Mouse (Mus musculus) embryonic facial prominence, embryonic 13.5 days (tissue): ENCODE data around the gene Glipr2. TPM values are rescaled to one million over a fixed set of nuclear protein-coding genes. Genes with fewer than 3 reads are reported as not detected.

Experiments used
- ATAC-seq: fragments of 200-750 bp; cut with Nextera tagmentation; 2 replicates; pipeline ENCODE4 v1.8.0; 2017; ENCODE audit warnings: low read depth; ENCODE audit not compliant: insufficient number of reproducible peaks, insufficient read depth, low FRiP score, low TSS enrichment
- H3K27ac ChIP-seq: fragments of 300-500 bp; sonication (generic); 2 replicates; pipeline ENCODE4 v1.5.1; 2015; ENCODE audit warnings: moderate library complexity, mild to moderate bottlenecking, inconsistent platforms
- H3K27me3 ChIP-seq: fragments of 300-500 bp; sonication (generic); 2 replicates; pipeline ENCODE4 v1.6.1; 2015; ENCODE audit warnings: mild to moderate bottlenecking, inconsistent platforms
- H3K36me3 ChIP-seq: fragments of 300-500 bp; sonication (generic); 2 replicates; pipeline ENCODE4 v1.6.1; 2015; ENCODE audit warnings: mild to moderate bottlenecking, inconsistent platforms
- H3K4me1 ChIP-seq: fragments of 300-500 bp; sonication (generic); 2 replicates; pipeline ENCODE4 v1.6.1; 2015; ENCODE audit warnings: inconsistent platforms
- H3K4me2 ChIP-seq: fragments of 300-500 bp; sonication (generic); 2 replicates; pipeline ENCODE4 v1.6.1; 2015; ENCODE audit warnings: moderate library complexity, mild to moderate bottlenecking, inconsistent platforms
- H3K4me3 ChIP-seq: fragments of 300-500 bp; sonication (generic); 2 replicates; pipeline ENCODE4 v1.5.1; 2015; ENCODE audit warnings: mild to moderate bottlenecking, inconsistent platforms
- H3K9ac ChIP-seq: fragments of 300-500 bp; sonication (generic); 2 replicates; pipeline ENCODE4 v1.6.1; 2015; ENCODE audit warnings: mild to moderate bottlenecking, inconsistent platforms
- H3K9me3 ChIP-seq: fragments of 300-500 bp; sonication (generic); 2 replicates; pipeline ENCODE4 v1.6.1; 2016; ENCODE audit warnings: inconsistent platforms
- WGBS: fragments of 180-500 bp; shearing (Covaris S2); methylation state at CpG from one replicate; pipeline ENCODE4 v1.1.7; 2015; ENCODE audit warnings: mixed read lengths; 5-methylcytosine and 5-hydroxymethylcytosine counted together
- polyA plus RNA-seq: library from polyadenylated mRNA; unstranded; fragments of >200 nt; fragmentation: Nextera tagmentation; extraction: Ambion mirVana; gene quantifications from 2 replicates; pipeline ENCODE4 v1.2.1, GENCODE M21; 2015

Gene Glipr2
- 63.0 and 71.6 TPM in 2 replicates for polyA plus RNA-seq

- H3K4me2 ChIP-seq, result peak within 1 kb of the TSS; percentile 95
- H3K9ac ChIP-seq, result peak within 1 kb of the TSS; percentile 77
- peaks cover 16% of the 10 kb centered on the region for H3K4me1 ChIP-seq
- no peaks in the 10 kb centered on the region for H3K36me3 ChIP-seq
- peak; percentile 87 for ATAC-seq
- under 1% methylated on average over 45 of the region's 45 CpGs for WGBS
- H3K27me3 ChIP-seq, result no peaks in the 10 kb centered on the region; the same call in 1 of the 2 replicates
- H3K9me3 ChIP-seq, result no peaks in the 10 kb centered on the region; the same call in 1 of the 2 replicates
- peak within 1 kb of the TSS; percentile 87 for H3K27ac ChIP-seq
- H3K4me3 ChIP-seq, result peak within 1 kb of the TSS; percentile 69
These were observed at the start of gene Glipr2 for GRCm38 (mm10) chr4:43957292-43957845. Gene Glipr2, plus strand, starts transcription at chr4:43957401.

- no peak for ATAC-seq
- no peak overlapping the region for H3K4me2 ChIP-seq
- no peak overlapping the region for H3K9ac ChIP-seq
- H3K4me3 ChIP-seq, result no peak overlapping the region
- H3K4me1 ChIP-seq, result no peaks in the 10 kb centered on the region
- no peaks in the 10 kb centered on the region for H3K27me3 ChIP-seq
- 93% methylated on average over 5 of the region's 5 CpGs for WGBS
- no peaks in the 10 kb centered on the region for H3K9me3 ChIP-seq
- peaks cover 31% of the 10 kb centered on the region for H3K36me3 ChIP-seq
- H3K27ac ChIP-seq, result no peak overlapping the region
These were observed 39.0 kb upstream of the Glipr2 start for GRCm38 (mm10) chr4:43918221-43918620.

- no peak for ATAC-seq
- Histone ChIP-seq H3K27me3 (no peaks in the 10 kb centered on the region), H3K9ac (no peak overlapping the region), H3K27ac (no peak overlapping the region), H3K9me3 (no peaks in the 10 kb centered on the region), H3K4me3 (no peak overlapping the region), H3K36me3 (peaks cover 49% of the 10 kb centered on the region), H3K4me2 (no peak overlapping the region), H3K4me1 (no peaks in the 10 kb centered on the region)
- 98% methylated on average over 1 of the region's 1 CpGs for WGBS
These were observed 36.6 kb upstream of the Glipr2 start for GRCm38 (mm10) chr4:43920602-43921001.

- Histone ChIP-seq H3K4me1 (no peaks in the 10 kb centered on the region), H3K9ac (no peak overlapping the region), H3K27ac (no peak overlapping the region), H3K4me2 (no peak overlapping the region), H3K27me3 (no peaks in the 10 kb centered on the region), H3K9me3 (no peaks in the 10 kb centered on the region), H3K36me3 (peaks cover 71% of the 10 kb centered on the region), H3K4me3 (no peak overlapping the region)
- ATAC-seq, result no peak
- 85% methylated on average over 6 of the region's 6 CpGs for WGBS
These were observed 32.1 kb upstream of the Glipr2 start for GRCm38 (mm10) chr4:43925125-43925524.

- Histone ChIP-seq H3K36me3 (peaks cover 73% of the 10 kb centered on the region), H3K4me3 (no peak overlapping the region), H3K9ac (no peak overlapping the region), H3K4me2 (no peak overlapping the region), H3K27me3 (no peaks in the 10 kb centered on the region), H3K4me1 (no peaks in the 10 kb centered on the region), H3K27ac (no peak overlapping the region), H3K9me3 (no peaks in the 10 kb centered on the region)
- WGBS, result 14% methylated on average over 3 of the region's 3 CpGs
- 0 out of 2 replicates have a peak, but pooled peaks have one; percentile 43 for ATAC-seq
These were observed 31.4 kb upstream of the Glipr2 start for GRCm38 (mm10) chr4:43925779-43926178.

- ATAC-seq, result no peak
- Histone ChIP-seq H3K9me3 (no peaks in the 10 kb centered on the region), H3K27me3 (no peaks in the 10 kb centered on the region), H3K36me3 (peaks cover 91% of the 10 kb centered on the region), H3K4me3 (no peak overlapping the region), H3K27ac (no peak overlapping the region), H3K4me2 (no peak overlapping the region), H3K4me1 (no peaks in the 10 kb centered on the region), H3K9ac (no peak overlapping the region)
- 92% methylated on average over 3 of the region's 3 CpGs for WGBS
These were observed 29.4 kb upstream of the Glipr2 start for GRCm38 (mm10) chr4:43927826-43928225.

GRCm38 (mm10) chr4:43931877-43932276 lies 25.3 kb upstream of the Glipr2 start:
- Histone ChIP-seq H3K27me3 (no peaks in the 10 kb centered on the region), H3K36me3 (peaks cover 77% of the 10 kb centered on the region), H3K4me1 (no peaks in the 10 kb centered on the region), H3K27ac (no peak overlapping the region), H3K4me3 (no peak overlapping the region), H3K4me2 (no peak overlapping the region), H3K9ac (no peak overlapping the region), H3K9me3 (no peaks in the 10 kb centered on the region)
- WGBS, result 89% methylated on average over 4 of the region's 4 CpGs
- ATAC-seq, result no peak

GRCm38 (mm10) chr4:43936186-43936585 lies 21.0 kb upstream of the Glipr2 start:
- H3K27ac ChIP-seq, result no peak overlapping the region
- no peaks in the 10 kb centered on the region for H3K27me3 ChIP-seq
- peaks cover 67% of the 10 kb centered on the region for H3K36me3 ChIP-seq
- H3K9me3 ChIP-seq, result no peaks in the 10 kb centered on the region
- H3K4me1 ChIP-seq, result no peaks in the 10 kb centered on the region
- no peak overlapping the region for H3K4me2 ChIP-seq
- H3K4me3 ChIP-seq, result no peak overlapping the region
- 79% methylated on average over 4 of the region's 4 CpGs for WGBS
- H3K9ac ChIP-seq, result no peak overlapping the region
- no peak for ATAC-seq

GRCm38 (mm10) chr4:43936749-43937674 lies 20.2 kb upstream of the Glipr2 start:
- Histone ChIP-seq H3K4me1 (no peaks in the 10 kb centered on the region), H3K27me3 (no peaks in the 10 kb centered on the region), H3K27ac (no peak overlapping the region), H3K9me3 (no peaks in the 10 kb centered on the region), H3K4me2 (no peak overlapping the region), H3K9ac (no peak overlapping the region), H3K4me3 (no peak overlapping the region), H3K36me3 (peaks cover 66% of the 10 kb centered on the region)
- ATAC-seq, result no peak
- 84% methylated on average over 14 of the region's 14 CpGs for WGBS

GRCm38 (mm10) chr4:43941315-43941714 lies 15.9 kb upstream of the Glipr2 start:
- H3K27ac ChIP-seq, result no peak overlapping the region
- no peaks in the 10 kb centered on the region for H3K27me3 ChIP-seq
- no peak for ATAC-seq
- peaks cover 77% of the 10 kb centered on the region for H3K36me3 ChIP-seq
- no peak overlapping the region for H3K4me2 ChIP-seq
- no peaks in the 10 kb centered on the region for H3K9me3 ChIP-seq
- no peak overlapping the region for H3K4me3 ChIP-seq
- WGBS, result 88% methylated on average over 5 of the region's 5 CpGs
- no peak overlapping the region for H3K9ac ChIP-seq
- H3K4me1 ChIP-seq, result no peaks in the 10 kb centered on the region

- no peaks in the 10 kb centered on the region for H3K4me1 ChIP-seq
- 90% methylated on average over 8 of the region's 8 CpGs for WGBS
- no peaks in the 10 kb centered on the region for H3K27me3 ChIP-seq
- no peak overlapping the region for H3K27ac ChIP-seq
- H3K36me3 ChIP-seq, result peaks cover 74% of the 10 kb centered on the region
- no peak overlapping the region for H3K4me2 ChIP-seq
- H3K9ac ChIP-seq, result no peak overlapping the region
- H3K4me3 ChIP-seq, result no peak overlapping the region
- no peaks in the 10 kb centered on the region for H3K9me3 ChIP-seq
- ATAC-seq, result no peak
These were observed 14.8 kb upstream of the Glipr2 start for GRCm38 (mm10) chr4:43942421-43942820.

- Histone ChIP-seq H3K27me3 (no peaks in the 10 kb centered on the region), H3K36me3 (peaks cover 33% of the 10 kb centered on the region), H3K4me1 (no peaks in the 10 kb centered on the region), H3K4me2 (no peak overlapping the region), H3K9me3 (no peaks in the 10 kb centered on the region), H3K9ac (no peak overlapping the region), H3K27ac (no peak overlapping the region), H3K4me3 (no peak overlapping the region)
- ATAC-seq, result no peak
- 98% methylated on average over 2 of the region's 2 CpGs for WGBS
These were observed 9.6 kb upstream of the Glipr2 start for GRCm38 (mm10) chr4:43947571-43947970.
